Mouse (Mus musculus) liver, embryonic 14.5 days (tissue): ENCODE results near the gene Moap1. TPM values are rescaled to one million over a fixed set of nuclear protein-coding genes. Genes with fewer than 3 reads are reported as not detected.

ENCODE experiments used
- ATAC-seq: fragments of 200-750 bp; cut with Nextera tagmentation; 2 replicates; pipeline ENCODE4 v1.8.0; 2017; ENCODE audit warnings: moderate number of reproducible peaks, mild to moderate bottlenecking, moderate library complexity; ENCODE audit not compliant: insufficient read depth
- DNase-seq, 3 experiments: peaks; one replicate each; pipeline ENCODE4 v3.0.0-alpha.2; 2012 to 2013; ENCODE audit warnings: low read depth in 3 of 3, low spot score in 3 of 3
- H3K27ac ChIP-seq: fragments of 300-500 bp; sonication (generic); 2 replicates; pipeline ENCODE4 v1.5.1; 2014; ENCODE audit warnings: moderate library complexity, mild to moderate bottlenecking, control low read depth, inconsistent platforms
- H3K27me3 ChIP-seq: fragments of 300-500 bp; sonication (generic); 2 replicates; pipeline ENCODE4 v1.6.1; 2014; ENCODE audit warnings: mild to moderate bottlenecking, low read length, moderate library complexity; ENCODE audit not compliant: control insufficient read depth, insufficient read depth
- H3K36me3 ChIP-seq: fragments of 300-500 bp; sonication (generic); replicated peaks from 2 replicates; pipeline ENCODE4 v1.6.1; 2014; ENCODE audit warnings: low read depth; ENCODE audit not compliant: control insufficient read depth, insufficient read depth
- H3K4me1 ChIP-seq, 2 experiments: fragments of 200-500 bp in 1 of 2; fragments of 300-500 bp in 1 of 2; sonication (generic) in 1 of 2; replicated peaks; 2 replicates each; pipeline ENCODE4 v1.6.1; 2012 to 2014; ENCODE audit warnings: antibody characterized with exemption in 1 of 2, inconsistent platforms in 1 of 2, low read length in 1 of 2; ENCODE audit not compliant: control insufficient read depth in 2 of 2, insufficient read depth in 2 of 2
- H3K4me2 ChIP-seq: fragments of 300-500 bp; sonication (generic); 2 replicates; pipeline ENCODE4 v1.6.1; 2014; ENCODE audit warnings: low read depth, mild to moderate bottlenecking, control low read depth, moderate library complexity
- H3K4me3 ChIP-seq, 2 experiments: fragments of 200-500 bp in 1 of 2; fragments of 300-500 bp in 1 of 2; sonication (generic) in 1 of 2; 2 replicates each; pipeline ENCODE4 v1.5.1; 2012 to 2014; ENCODE audit warnings: low read depth in 2 of 2, low read length in 2 of 2, mild to moderate bottlenecking in 2 of 2, control low read depth in 1 of 2, inconsistent platforms in 1 of 2, moderate library complexity in 1 of 2; ENCODE audit not compliant: insufficient read depth in 1 of 2
- H3K9ac ChIP-seq: fragments of 300-500 bp; sonication (generic); replicated peaks from 2 replicates; pipeline ENCODE4 v1.6.1; 2014; ENCODE audit warnings: mild to moderate bottlenecking, control low read depth, moderate library complexity
- H3K9me3 ChIP-seq: fragments of 300-500 bp; sonication (generic); 2 replicates; pipeline ENCODE4 v1.6.1; 2016; ENCODE audit warnings: low read length, mixed read lengths; ENCODE audit not compliant: control insufficient read depth
- CTCF ChIP-seq: IDR thresholded peaks from 2 replicates; pipeline ENCODE4 v1.5.1; 2016; ENCODE audit warnings: antibody characterized with exemption, low read depth, control low read depth
- EP300 ChIP-seq: IDR thresholded peaks from 2 replicates; pipeline ENCODE4 v1.6.1; 2016; ENCODE audit warnings: antibody characterized with exemption, low read depth
- WGBS: fragments of 180-500 bp; shearing (Covaris S2); extraction: QIAGEN DNeasy Blood & Tissue Kit; methylation state at CpG from one replicate; pipeline ENCODE4 v1.1.7; 2014; ENCODE audit not compliant: insufficient replicate concordance; 5-methylcytosine and 5-hydroxymethylcytosine counted together
- polyA plus RNA-seq, 2 experiments: library from polyadenylated mRNA; depleted of rRNA in 1 of 2; stranded (reverse) in 1 of 2; unstranded in 1 of 2; fragments of >200 nt; fragmentation: Nextera tagmentation in 1 of 2; extraction: Ambion mirVana in 1 of 2; gene quantifications; 2 replicates each; pipeline versions ENCODE4 v1.2.1 to v1.2.3; 2012 to 2014

The Moap1 gene
- polyA plus RNA-seq, 2 experiments = 1.8 to 6.7 TPM

GRCm38 (mm10) chr12:102706833-102707463 lies 36.5 kb downstream of the Moap1 start:
- DNase-seq (no peak), ATAC-seq (no peak)
- no peaks in the 10 kb centered on the region; the same call in 1 of the 2 replicates for H3K27me3 ChIP-seq
- no peak overlapping the region for H3K9ac ChIP-seq
- no peak for TF ChIP-seq CTCF
- TF ChIP-seq EP300 = no peak
- no peaks in the 10 kb centered on the region for H3K36me3 ChIP-seq
- no peak overlapping the region for H3K4me2 ChIP-seq
- H3K27ac ChIP-seq = no peak overlapping the region
- H3K9me3 ChIP-seq = no peaks in the 10 kb centered on the region
- no peak overlapping the region for H3K4me3 ChIP-seq
- H3K4me1 ChIP-seq = peaks cover 0 to 15% of the 10 kb centered on the region in 2 experiments; a peak in 3 of 4 replicates
- 69% methylated on average over 10 of the region's 10 CpGs for WGBS

DNA sequence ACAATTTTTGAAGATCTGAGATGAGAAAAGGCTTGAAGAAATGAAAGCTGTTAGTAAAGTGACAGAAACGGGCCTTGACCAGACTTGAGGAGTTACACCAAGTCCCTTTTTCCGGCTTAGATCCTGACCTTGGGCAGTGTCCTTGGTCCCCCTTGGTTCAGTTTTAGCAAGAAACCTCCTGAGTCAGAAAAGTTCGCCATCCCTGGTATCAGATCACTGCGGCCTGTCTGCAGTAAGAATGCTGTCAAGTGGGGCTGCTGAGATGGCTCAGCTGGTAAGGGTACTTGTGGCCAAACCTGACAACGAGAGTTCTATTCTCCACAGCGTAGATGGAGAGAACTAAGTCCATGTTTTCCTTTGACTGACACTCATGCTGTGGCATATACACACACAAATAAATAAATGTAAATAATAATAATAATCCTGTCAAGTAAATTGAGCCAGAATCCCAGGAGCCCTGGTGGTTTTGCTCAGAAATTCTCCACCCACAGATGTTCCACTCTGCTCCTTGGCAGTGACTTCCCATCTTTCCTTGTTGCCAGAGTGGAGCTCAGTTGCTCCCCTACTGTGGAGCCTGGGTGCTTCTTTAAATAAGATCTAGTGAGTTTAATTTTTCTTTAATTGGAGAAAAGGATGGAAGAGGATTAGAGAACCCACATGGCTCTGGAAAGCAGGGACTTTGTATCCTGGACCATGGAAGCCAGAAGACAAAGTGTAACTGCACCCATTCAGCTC lies 37.4 kb downstream of the Moap1 start:
- H3K4me1 ChIP-seq = peaks cover 0 to 15% of the 10 kb centered on the region in 2 experiments; a peak in 3 of 4 replicates
- ATAC-seq = no peak
- no peak overlapping the region for H3K9ac ChIP-seq

DNA sequence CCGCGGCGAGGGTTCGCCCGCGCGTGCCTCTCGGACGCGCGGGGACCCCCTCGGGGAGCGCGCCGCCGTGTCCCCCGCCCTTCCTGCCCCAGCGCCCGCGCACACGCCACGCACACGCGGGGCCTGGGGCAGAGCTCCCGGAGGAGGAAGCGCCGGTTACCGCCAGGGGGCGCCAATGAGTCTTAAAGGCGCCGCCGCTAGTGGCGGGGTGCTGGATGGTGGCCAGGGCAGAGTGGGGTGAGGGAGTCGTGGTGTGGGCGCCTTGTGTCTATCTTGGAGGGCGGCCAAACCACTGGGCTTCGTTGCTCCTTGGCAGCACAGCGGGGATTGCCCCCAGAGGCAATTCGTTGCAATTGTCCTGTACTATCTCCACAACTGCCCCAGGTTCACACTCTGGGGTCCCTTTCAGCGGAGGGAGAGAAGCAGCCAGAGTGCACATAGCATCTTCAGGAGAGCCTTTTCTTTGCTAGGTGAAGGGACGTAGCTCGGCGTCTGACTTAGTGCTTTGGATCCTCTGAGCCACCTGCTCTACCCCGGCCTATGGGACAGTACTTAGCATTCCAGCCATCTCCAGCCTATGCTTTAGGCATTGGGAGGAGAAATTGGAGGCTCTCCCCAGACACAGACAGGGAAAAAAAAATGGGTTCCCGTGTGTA lies 38.1 kb downstream of the Moap1 start:
- H3K4me3 ChIP-seq = peak overlapping the region; percentile 58 to 78
- peak overlapping the region; percentile 94 for H3K4me2 ChIP-seq
- TF ChIP-seq EP300 (no peak), CTCF (peak; percentile 89)
- H3K27me3 ChIP-seq = no peaks in the 10 kb centered on the region; the same call in 1 of the 2 replicates
- no peaks in the 10 kb centered on the region for H3K9me3 ChIP-seq
- H3K9ac ChIP-seq = peak overlapping the region; percentile 74
- DNase-seq (peak; percentile 46 to 56 (median 55)), ATAC-seq (peak; percentile 80)
- H3K36me3 ChIP-seq = no peaks in the 10 kb centered on the region
- 3% methylated on average over 44 of the region's 45 CpGs for WGBS
- peak overlapping the region; percentile 44; the same call in 1 of the 2 replicates for H3K27ac ChIP-seq
- peaks cover 0 to 15% of the 10 kb centered on the region in 2 experiments; a peak in 3 of 4 replicates for H3K4me1 ChIP-seq

More for the DNA sequence above, 37.4 kb downstream of the Moap1 start:
- Histone ChIP-seq H3K4me3 (no peak overlapping the region), H3K27me3 (no peaks in the 10 kb centered on the region; the same call in 1 of the 2 replicates), H3K27ac (no peak overlapping the region), H3K4me2 (peak overlapping the region; percentile 94), H3K9me3 (no peaks in the 10 kb centered on the region), H3K36me3 (no peaks in the 10 kb centered on the region)
- TF ChIP-seq EP300 (no peak), CTCF (no peak)
- DNase-seq = no peak
- WGBS = 68% methylated on average over 6 of the region's 6 CpGs

- Histone ChIP-seq H3K36me3 (no peaks in the 10 kb centered on the region), H3K4me1 (peaks cover 0 to 15% of the 10 kb centered on the region in 2 experiments; a peak in 3 of 4 replicates), H3K9ac (peak within 1 kb of the TSS; percentile 74), H3K27me3 (no peaks in the 10 kb centered on the region; the same call in 1 of the 2 replicates), H3K4me3 (peak within 1 kb of the TSS; percentile 78 to 81), H3K9me3 (no peaks in the 10 kb centered on the region), H3K27ac (peak within 1 kb of the TSS; percentile 44; the same call in 1 of the 2 replicates), H3K4me2 (peak within 1 kb of the TSS; percentile 94)
- TF ChIP-seq CTCF = no peak
- DNase-seq = peak; percentile 38 to 55 (median 55)
- WGBS = under 1% methylated on average over 81 of the region's 105 CpGs
- ATAC-seq = peak; percentile 94
Measured at GRCm38 (mm10) chr12:102704457-102705198, 38.8 kb downstream of the Moap1 start, which contains the start of gene Itpk1. Gene Itpk1, minus strand, starts transcription at chr12:102704930.
